Mouse (Mus musculus) thymus, adult 2 months (tissue): ENCODE data around the gene Zmym6.

Experiments
- CTCF ChIP-seq: fragments of 200-500 bp; IDR thresholded peaks from 2 replicates; pipeline ENCODE4 v1.5.1; 2012; ENCODE audit warnings: mild to moderate bottlenecking, control low read depth, low read length, moderate library complexity, borderline replicate concordance; ENCODE audit not compliant: control insufficient read depth, poor library complexity, insufficient read depth; ENCODE audit errors: extremely low read depth
- POLR2A ChIP-seq: fragments of 200-500 bp; IDR thresholded peaks from 2 replicates; pipeline ENCODE4 v1.6.1; 2012; ENCODE audit warnings: mild to moderate bottlenecking, low read length, control low read depth, moderate library complexity; ENCODE audit not compliant: control insufficient read depth, poor library complexity, insufficient read depth; ENCODE audit errors: extremely low read depth

DNA sequence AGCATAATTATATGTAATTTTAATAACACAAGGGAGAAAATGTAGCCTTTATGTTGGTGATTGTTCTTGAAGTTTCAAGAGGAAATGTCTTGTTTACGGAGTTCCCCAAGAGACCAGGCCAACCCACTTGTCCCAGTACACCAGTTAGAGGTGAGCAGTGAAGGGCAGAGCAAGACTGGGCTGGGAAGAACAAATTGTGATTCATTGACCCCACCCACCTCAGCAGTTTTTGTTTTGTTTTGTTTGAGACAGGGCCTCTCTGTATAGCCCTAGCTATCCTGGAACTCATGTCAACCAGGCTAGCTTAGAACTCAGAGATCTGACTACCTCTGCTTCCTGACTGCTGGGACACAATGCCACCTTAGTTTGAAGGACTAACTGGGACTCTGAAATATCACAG is 47.1 kb downstream of the Zmym6 start:
- TF ChIP-seq CTCF (no peak), POLR2A (no peak)
